Mouse (Mus musculus): ENCODE data around the gene Csf2. TPM values are rescaled to one million over a fixed set of nuclear protein-coding genes. Genes with fewer than 3 reads are reported as not detected.

Gene Csf2
- polyA plus RNA-seq, 1 experiment from 2014 or later = not detected

DNA sequence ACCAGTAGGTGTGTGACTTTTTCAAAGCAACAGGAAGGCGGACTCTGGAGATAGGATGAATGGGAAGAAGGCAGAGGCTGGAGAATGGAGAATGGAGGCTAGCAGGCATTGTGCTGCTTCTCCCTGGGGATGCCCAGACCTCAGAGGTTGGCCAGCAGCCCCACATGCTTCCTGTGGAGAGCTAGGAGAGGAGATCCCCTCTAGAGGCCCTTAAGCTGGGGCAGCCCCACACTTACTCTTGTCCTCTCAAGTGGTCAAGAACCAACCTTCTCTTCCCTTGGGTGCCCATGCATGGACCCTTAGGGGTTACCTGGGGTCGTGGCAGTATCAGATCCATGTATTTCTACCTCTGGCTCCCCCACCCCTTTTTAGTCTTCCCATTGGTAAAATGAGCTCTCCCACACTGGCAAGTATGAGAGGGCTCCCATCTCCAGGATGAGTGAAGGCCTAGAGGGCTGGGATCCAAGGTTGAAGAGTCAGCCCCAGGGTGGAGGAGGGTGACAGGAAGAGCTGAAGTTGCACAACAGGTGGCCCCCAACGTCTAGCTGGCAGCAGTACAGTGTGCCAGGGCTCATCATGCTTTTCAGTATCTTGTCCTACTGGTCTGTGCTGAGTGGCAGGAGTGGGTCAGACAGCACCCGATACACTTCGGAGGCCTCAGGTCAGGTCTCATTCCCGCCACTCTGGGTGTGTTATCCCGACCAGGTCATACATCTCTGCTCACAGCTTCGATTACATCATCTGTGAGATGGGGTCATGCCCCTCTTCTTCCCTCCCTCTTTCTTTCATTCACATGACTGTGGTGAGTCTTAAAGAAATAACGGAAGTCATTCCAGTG is 25.6 kb downstream of the Csf2 start:
- ATAC-seq (replicated peaks) = no peak
- no peaks in the 10 kb centered on the region for H3K9me3 ChIP-seq
- 78% methylated on average over 9 of the region's 9 CpGs for WGBS
- H3K4me3 ChIP-seq = no peak overlapping the region
- no peak overlapping the region for H3K27ac ChIP-seq (replicated peaks)
- H3K9ac ChIP-seq (replicated peaks) = no peak overlapping the region
- H3K4me2 ChIP-seq (replicated peaks) = no peak overlapping the region
- H3K27me3 ChIP-seq = no peaks in the 10 kb centered on the region
- H3K36me3 ChIP-seq = no peaks in the 10 kb centered on the region
- H3K4me1 ChIP-seq = no peaks in the 10 kb centered on the region

DNA sequence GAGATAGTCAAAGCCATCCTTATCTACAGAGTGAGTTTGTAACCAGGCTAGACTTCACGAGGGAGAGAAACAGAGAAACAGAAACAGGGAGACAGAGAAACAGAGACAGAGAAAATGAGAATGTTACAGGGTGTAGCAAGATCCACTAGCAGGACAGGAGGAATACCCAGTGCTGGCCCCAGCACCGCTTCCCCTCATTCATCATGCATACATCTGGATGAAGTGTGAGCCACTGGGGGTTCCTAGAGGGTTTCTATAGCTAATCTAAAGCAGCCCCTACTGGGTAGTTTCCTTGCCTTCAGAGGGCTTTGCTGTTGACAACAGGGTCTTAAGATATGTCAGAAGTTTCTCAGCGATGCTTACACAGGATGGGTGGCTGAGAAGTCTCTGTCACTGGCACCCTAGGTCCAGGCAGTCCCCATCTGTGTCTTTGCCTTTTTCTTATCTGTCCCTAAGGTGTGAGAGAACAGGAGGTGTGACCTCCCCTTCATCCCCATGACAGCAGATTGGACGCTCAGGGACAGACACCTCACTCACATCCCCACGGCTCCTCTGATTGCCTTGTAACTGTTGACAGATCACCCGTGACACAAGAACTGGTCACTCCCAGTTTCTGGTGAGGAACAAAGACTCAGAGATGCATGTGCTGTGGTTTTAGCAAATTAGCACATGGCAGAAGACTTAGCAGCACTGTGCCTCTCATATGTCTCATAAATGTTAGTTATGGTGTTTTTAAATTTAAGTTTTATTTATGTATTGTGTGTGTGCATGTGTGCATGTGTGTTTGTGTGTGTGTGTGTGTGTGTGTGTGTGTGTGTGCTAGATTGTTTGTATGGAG is 29.3 kb downstream of the Csf2 start:
- H3K27me3 ChIP-seq = no peaks in the 10 kb centered on the region

GRCm38 (mm10) chr11:54219191-54219590 is 30.3 kb downstream of the Csf2 start:
- no peak for ATAC-seq (replicated peaks)
- WGBS = 91% methylated on average over 1 of the region's 1 CpGs
- H3K9me3 ChIP-seq = no peaks in the 10 kb centered on the region

More for the DNA sequence above, 29.3 kb downstream of the Csf2 start:
- H3K27ac ChIP-seq (replicated peaks) = no peak overlapping the region
- no peak overlapping the region for H3K4me3 ChIP-seq
- ATAC-seq (replicated peaks) = no peak
- no peak overlapping the region for H3K4me2 ChIP-seq (replicated peaks)
- H3K9me3 ChIP-seq = no peaks in the 10 kb centered on the region
- H3K36me3 ChIP-seq = no peaks in the 10 kb centered on the region
- 79% methylated on average over 6 of the region's 6 CpGs for WGBS
- H3K4me1 ChIP-seq = no peaks in the 10 kb centered on the region
- no peak overlapping the region for H3K9ac ChIP-seq (replicated peaks)

GRCm38 (mm10) chr11:54217384-54217783 is 32.1 kb downstream of the Csf2 start:
- H3K4me1 ChIP-seq = no peaks in the 10 kb centered on the region
- WGBS = 45% methylated on average over 7 of the region's 7 CpGs

More at GRCm38 (mm10) chr11:54219191-54219590, 30.3 kb downstream of the Csf2 start:
- H3K4me3 ChIP-seq = no peak overlapping the region
- no peak overlapping the region for H3K4me2 ChIP-seq (replicated peaks)
- H3K27ac ChIP-seq (replicated peaks) = no peak overlapping the region
- H3K36me3 ChIP-seq = no peaks in the 10 kb centered on the region
- no peak overlapping the region for H3K9ac ChIP-seq (replicated peaks)
- H3K27me3 ChIP-seq = no peaks in the 10 kb centered on the region
- H3K4me1 ChIP-seq = no peaks in the 10 kb centered on the region

DNA sequence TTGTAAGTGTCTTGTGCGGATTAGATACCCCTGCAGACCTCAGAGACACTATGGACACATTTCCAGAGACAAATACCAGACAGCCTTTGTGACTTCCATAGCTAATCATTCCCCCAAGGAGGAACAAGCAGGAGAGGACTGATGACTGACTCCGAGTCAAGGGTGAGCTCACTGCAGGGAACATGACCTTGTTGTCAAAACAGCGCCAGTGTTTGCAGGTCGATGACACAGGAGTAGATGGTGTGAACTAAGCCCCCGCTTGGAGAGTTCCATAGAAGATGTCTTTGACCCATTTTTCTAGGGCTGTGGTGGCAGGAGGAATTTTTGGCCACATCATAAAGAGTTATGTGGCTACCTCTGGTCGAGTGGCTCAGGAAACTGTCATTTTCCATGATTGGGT is 33.4 kb downstream of the Csf2 start:
- Histone ChIP-seq H3K4me3 (no peak overlapping the region), H3K27ac (replicated peaks) (no peak overlapping the region), H3K4me2 (replicated peaks) (no peak overlapping the region), H3K4me1 (no peaks in the 10 kb centered on the region), H3K27me3 (no peaks in the 10 kb centered on the region), H3K9ac (replicated peaks) (no peak overlapping the region), H3K9me3 (no peaks in the 10 kb centered on the region), H3K36me3 (no peaks in the 10 kb centered on the region)
- no peak for ATAC-seq (replicated peaks)
- WGBS = 80% methylated on average over 6 of the region's 6 CpGs

More at GRCm38 (mm10) chr11:54217384-54217783, 32.1 kb downstream of the Csf2 start:
- Histone ChIP-seq H3K9me3 (no peaks in the 10 kb centered on the region), H3K4me2 (replicated peaks) (no peak overlapping the region), H3K27me3 (no peaks in the 10 kb centered on the region), H3K9ac (replicated peaks) (no peak overlapping the region), H3K4me3 (no peak overlapping the region), H3K27ac (replicated peaks) (no peak overlapping the region), H3K36me3 (no peaks in the 10 kb centered on the region)
- no peak for ATAC-seq (replicated peaks)

- Histone ChIP-seq H3K4me3 (no peak overlapping the region), H3K36me3 (no peaks in the 10 kb centered on the region), H3K4me1 (no peaks in the 10 kb centered on the region), H3K4me2 (replicated peaks) (no peak overlapping the region), H3K9ac (replicated peaks) (no peak overlapping the region), H3K9me3 (no peaks in the 10 kb centered on the region), H3K27me3 (no peaks in the 10 kb centered on the region), H3K27ac (replicated peaks) (no peak overlapping the region)
- 92% methylated on average over 9 of the region's 9 CpGs for WGBS
- ATAC-seq (replicated peaks) = no peak
Measured at GRCm38 (mm10) chr11:54214499-54215443, 34.7 kb downstream of the Csf2 start.

- Histone ChIP-seq H3K4me2 (replicated peaks) (no peak overlapping the region), H3K4me1 (no peaks in the 10 kb centered on the region), H3K27ac (replicated peaks) (no peak overlapping the region), H3K9ac (replicated peaks) (no peak overlapping the region), H3K27me3 (no peaks in the 10 kb centered on the region), H3K36me3 (no peaks in the 10 kb centered on the region), H3K4me3 (no peak overlapping the region), H3K9me3 (no peaks in the 10 kb centered on the region)
- no peak for ATAC-seq (replicated peaks)
- 80% methylated on average over 5 of the region's 5 CpGs for WGBS
Measured at GRCm38 (mm10) chr11:54213631-54214030, 35.8 kb downstream of the Csf2 start.

GRCm38 (mm10) chr11:54206993-54207392 is 42.5 kb downstream of the Csf2 start:
- no peak overlapping the region for H3K4me2 ChIP-seq (replicated peaks)
- no peaks in the 10 kb centered on the region for H3K9me3 ChIP-seq
- H3K36me3 ChIP-seq = no peaks in the 10 kb centered on the region
- H3K4me3 ChIP-seq = no peak overlapping the region
- H3K9ac ChIP-seq (replicated peaks) = no peak overlapping the region
- H3K27ac ChIP-seq (replicated peaks) = no peak overlapping the region
- ATAC-seq (replicated peaks) = no peak
- no peaks in the 10 kb centered on the region for H3K27me3 ChIP-seq
- 87% methylated on average over 5 of the region's 5 CpGs for WGBS
- no peaks in the 10 kb centered on the region for H3K4me1 ChIP-seq

GRCm38 (mm10) chr11:54205366-54205765 is 44.1 kb downstream of the Csf2 start:
- WGBS = 76% methylated on average over 6 of the region's 6 CpGs
- Histone ChIP-seq H3K4me1 (no peaks in the 10 kb centered on the region), H3K27ac (replicated peaks) (no peak overlapping the region), H3K4me3 (no peak overlapping the region), H3K9ac (replicated peaks) (no peak overlapping the region), H3K9me3 (no peaks in the 10 kb centered on the region), H3K4me2 (replicated peaks) (no peak overlapping the region), H3K36me3 (no peaks in the 10 kb centered on the region), H3K27me3 (no peaks in the 10 kb centered on the region)
- no peak for ATAC-seq (replicated peaks)

DNA sequence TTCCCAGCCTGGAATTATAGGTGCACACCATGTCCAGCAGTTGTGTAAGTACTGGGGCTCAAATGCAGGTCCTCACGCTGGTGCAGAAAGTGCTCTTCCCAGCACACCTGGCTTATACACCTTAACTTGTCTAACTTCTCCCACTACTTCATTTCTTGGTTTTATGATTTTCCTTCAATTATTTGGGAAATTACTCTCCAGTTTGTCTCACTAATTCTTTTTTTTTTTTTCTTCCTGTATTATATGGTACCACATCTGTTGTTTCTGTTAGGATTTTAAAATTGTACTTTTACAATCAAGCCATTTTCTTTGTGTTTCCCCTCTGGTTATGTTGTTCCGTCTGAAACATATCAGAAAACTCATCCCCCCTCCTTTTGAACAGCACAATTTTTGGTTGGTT is 44.7 kb downstream of the Csf2 start:
- no peaks in the 10 kb centered on the region for H3K36me3 ChIP-seq
- no peak overlapping the region for H3K4me2 ChIP-seq (replicated peaks)
- ATAC-seq (replicated peaks) = no peak
- no peak overlapping the region for H3K27ac ChIP-seq (replicated peaks)
- no peaks in the 10 kb centered on the region for H3K4me1 ChIP-seq
- H3K9ac ChIP-seq (replicated peaks) = no peak overlapping the region
- WGBS = 94% methylated on average over 2 of the region's 2 CpGs
- no peaks in the 10 kb centered on the region for H3K9me3 ChIP-seq
- no peaks in the 10 kb centered on the region for H3K27me3 ChIP-seq
- no peak overlapping the region for H3K4me3 ChIP-seq

- Histone ChIP-seq H3K4me1 (no peaks in the 10 kb centered on the region), H3K9me3 (no peaks in the 10 kb centered on the region), H3K4me2 (replicated peaks) (no peak overlapping the region), H3K4me3 (no peak overlapping the region), H3K36me3 (no peaks in the 10 kb centered on the region), H3K9ac (replicated peaks) (no peak overlapping the region), H3K27me3 (no peaks in the 10 kb centered on the region), H3K27ac (replicated peaks) (no peak overlapping the region)
- WGBS = 89% methylated on average over 2 of the region's 2 CpGs
- ATAC-seq (replicated peaks) = no peak
Measured at GRCm38 (mm10) chr11:54203162-54203561, 46.3 kb downstream of the Csf2 start.

All from forebrain, embryonic 15.5 days (tissue).